Mouse (Mus musculus) stomach, embryonic 15.5 days (tissue): ENCODE measurements at regions not wholly inside any gene's neighbourhood (a gene's known extent, or its start where the extent isn't known, plus 50 kb on each side); places are given as distances from the start of the nearest gene placed in this dataset.

Experiments
- ATAC-seq: fragments of 200-750 bp; cut with Nextera tagmentation; 2 replicates; pipeline ENCODE4 v1.8.0; 2017; ENCODE audit warnings: low read depth, moderate number of reproducible peaks, moderate TSS enrichment; ENCODE audit not compliant: insufficient read depth, low FRiP score
- H3K27ac ChIP-seq: fragments of 300-500 bp; sonication (generic); 2 replicates; pipeline ENCODE4 v1.5.1; 2015; ENCODE audit warnings: mild to moderate bottlenecking, inconsistent platforms
- H3K27me3 ChIP-seq: fragments of 300-500 bp; sonication (generic); replicated peaks from 2 replicates; pipeline ENCODE4 v1.6.1; 2015; ENCODE audit warnings: inconsistent platforms
- H3K36me3 ChIP-seq: fragments of 300-500 bp; sonication (generic); 2 replicates; pipeline ENCODE4 v1.6.1; 2015; ENCODE audit warnings: inconsistent platforms
- H3K4me1 ChIP-seq: fragments of 300-500 bp; sonication (generic); 2 replicates; pipeline ENCODE4 v1.6.1; 2015; ENCODE audit warnings: inconsistent platforms
- H3K4me2 ChIP-seq: fragments of 300-500 bp; sonication (generic); 2 replicates; pipeline ENCODE4 v1.6.1; 2015; ENCODE audit warnings: mild to moderate bottlenecking, inconsistent platforms
- H3K4me3 ChIP-seq: fragments of 300-500 bp; sonication (generic); replicated peaks from 2 replicates; pipeline ENCODE4 v1.5.1; 2015; ENCODE audit warnings: inconsistent platforms
- H3K9ac ChIP-seq: fragments of 300-500 bp; sonication (generic); 2 replicates; pipeline ENCODE4 v1.6.1; 2015; ENCODE audit warnings: inconsistent platforms
- H3K9me3 ChIP-seq: fragments of 300-500 bp; sonication (generic); 2 replicates; pipeline ENCODE4 v1.6.1; 2016; ENCODE audit warnings: inconsistent platforms
- WGBS: fragments of 180-500 bp; shearing (Covaris S2); methylation state at CpG from one replicate; pipeline ENCODE4 v1.1.7; 2015; 5-methylcytosine and 5-hydroxymethylcytosine counted together

DNA sequence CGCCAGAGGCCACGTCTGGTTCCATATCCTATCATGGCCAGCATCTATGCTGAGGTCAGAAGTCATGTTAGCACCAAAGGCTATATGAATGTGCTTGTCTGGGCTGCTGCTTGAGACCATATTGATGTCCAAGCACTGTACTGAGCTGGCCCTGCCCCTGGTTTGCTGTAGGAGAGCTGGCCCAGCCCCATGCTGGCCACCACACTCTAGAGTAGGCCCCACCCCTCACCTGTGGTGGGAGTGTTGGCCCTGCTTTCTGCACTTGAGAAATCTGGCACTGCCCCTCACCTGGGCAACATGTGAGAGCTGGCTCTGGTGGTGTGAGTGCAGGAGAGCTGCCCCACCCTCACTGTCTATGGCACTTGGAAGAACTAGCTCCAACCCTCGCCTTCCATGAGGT is 210.0 kb downstream of the Lmo4 start:
- Histone ChIP-seq H3K4me3 (no peak overlapping the region), H3K4me2 (no peak overlapping the region), H3K27me3 (no peaks in the 10 kb centered on the region), H3K27ac (no peak overlapping the region), H3K36me3 (no peaks in the 10 kb centered on the region), H3K4me1 (no peaks in the 10 kb centered on the region), H3K9ac (no peak overlapping the region), H3K9me3 (no peaks in the 10 kb centered on the region)
- no peak for ATAC-seq
- 91% methylated on average over 3 of the region's 3 CpGs for WGBS

DNA sequence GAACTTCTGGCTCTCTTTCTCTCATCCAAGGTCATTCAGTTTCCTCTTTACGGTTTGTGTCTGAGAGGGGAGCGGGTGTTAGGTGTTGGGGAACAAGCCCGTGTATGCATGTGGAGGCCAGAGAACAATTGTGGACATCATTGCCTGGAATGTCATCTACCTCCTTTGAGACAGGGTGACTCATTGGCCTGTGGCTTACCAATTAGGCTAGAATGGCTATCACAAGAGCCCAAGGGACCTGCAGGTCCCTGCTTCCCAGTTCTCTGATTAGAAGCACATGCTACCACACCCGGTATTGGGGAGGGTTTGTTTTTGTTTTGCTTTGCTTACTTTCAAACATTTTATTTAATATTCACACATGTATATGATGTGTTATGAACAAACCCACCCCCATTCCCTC is 216.0 kb downstream of the Lmo4 start:
- Histone ChIP-seq H3K4me3 (no peak overlapping the region), H3K9ac (no peak overlapping the region), H3K4me2 (no peak overlapping the region), H3K27me3 (no peaks in the 10 kb centered on the region), H3K27ac (no peak overlapping the region), H3K9me3 (no peaks in the 10 kb centered on the region), H3K4me1 (no peaks in the 10 kb centered on the region), H3K36me3 (no peaks in the 10 kb centered on the region)
- WGBS = 88% methylated on average over 4 of the region's 4 CpGs
- no peak for ATAC-seq

DNA sequence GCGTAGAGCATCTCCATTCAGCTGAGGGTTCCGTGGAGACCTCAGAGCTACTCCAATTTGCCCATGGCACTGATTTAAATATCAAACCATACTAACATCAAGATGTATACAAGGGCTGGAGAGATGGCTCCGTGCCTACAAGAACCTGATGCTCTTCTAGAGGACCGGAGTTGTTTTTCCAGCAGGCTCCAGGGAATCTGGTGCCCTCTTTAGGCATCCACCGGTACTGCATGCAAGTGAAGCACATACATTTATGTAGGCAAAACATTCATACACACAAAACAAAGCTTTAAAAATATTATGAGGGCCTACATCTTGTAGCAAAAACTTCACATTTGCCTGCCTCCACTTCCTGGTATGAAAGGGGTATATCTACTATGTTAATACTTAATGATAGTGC is 217.0 kb downstream of the Lmo4 start:
- ATAC-seq = no peak
- H3K9me3 ChIP-seq = no peaks in the 10 kb centered on the region
- 90% methylated on average over 5 of the region's 5 CpGs for WGBS
- no peak overlapping the region for H3K4me3 ChIP-seq
- no peaks in the 10 kb centered on the region for H3K27me3 ChIP-seq
- H3K9ac ChIP-seq = no peak overlapping the region
- no peaks in the 10 kb centered on the region for H3K4me1 ChIP-seq
- no peaks in the 10 kb centered on the region for H3K36me3 ChIP-seq
- H3K4me2 ChIP-seq = no peak overlapping the region
- no peak overlapping the region for H3K27ac ChIP-seq

GRCm38 (mm10) chr3:143986798-143987197 is 218.2 kb downstream of the Lmo4 start:
- no peak overlapping the region for H3K9ac ChIP-seq
- H3K4me3 ChIP-seq = no peak overlapping the region
- no peaks in the 10 kb centered on the region for H3K27me3 ChIP-seq
- no peaks in the 10 kb centered on the region for H3K4me1 ChIP-seq
- ATAC-seq = no peak
- 92% methylated on average over 2 of the region's 2 CpGs for WGBS
- H3K27ac ChIP-seq = no peak overlapping the region
- no peaks in the 10 kb centered on the region for H3K36me3 ChIP-seq
- H3K9me3 ChIP-seq = no peaks in the 10 kb centered on the region
- H3K4me2 ChIP-seq = no peak overlapping the region

DNA sequence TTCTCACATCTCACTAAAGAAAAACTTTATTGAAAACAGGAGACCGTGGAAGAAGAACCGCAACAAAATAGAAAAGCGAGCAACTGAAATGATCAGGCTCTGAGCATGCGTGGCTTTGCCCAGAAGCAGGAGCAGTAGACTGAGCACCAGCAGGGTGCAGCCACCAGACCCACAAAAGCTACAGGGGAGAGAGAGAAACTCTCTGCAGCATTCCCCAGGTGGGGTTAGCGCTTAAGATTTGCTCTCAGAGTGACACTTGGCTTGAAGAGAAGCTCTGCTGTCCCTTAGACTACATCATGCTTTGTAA is 218.9 kb downstream of the Lmo4 start:
- no peak overlapping the region for H3K4me2 ChIP-seq
- H3K9ac ChIP-seq = no peak overlapping the region
- H3K4me1 ChIP-seq = no peaks in the 10 kb centered on the region
- H3K9me3 ChIP-seq = no peaks in the 10 kb centered on the region
- H3K36me3 ChIP-seq = no peaks in the 10 kb centered on the region
- H3K27ac ChIP-seq = no peak overlapping the region
- no peaks in the 10 kb centered on the region for H3K27me3 ChIP-seq
- WGBS = 86% methylated on average over 5 of the region's 5 CpGs
- H3K4me3 ChIP-seq = no peak overlapping the region
- ATAC-seq = no peak

- H3K36me3 ChIP-seq = no peaks in the 10 kb centered on the region
- 83% methylated on average over 6 of the region's 6 CpGs for WGBS
- ATAC-seq = no peak
- H3K4me1 ChIP-seq = no peaks in the 10 kb centered on the region
- H3K27me3 ChIP-seq = no peaks in the 10 kb centered on the region
- H3K9me3 ChIP-seq = no peaks in the 10 kb centered on the region
- H3K4me3 ChIP-seq = no peak overlapping the region
- H3K4me2 ChIP-seq = no peak overlapping the region
- no peak overlapping the region for H3K27ac ChIP-seq
- H3K9ac ChIP-seq = no peak overlapping the region
These were observed 219.4 kb downstream of the Lmo4 start for GRCm38 (mm10) chr3:143985349-143986199.

DNA sequence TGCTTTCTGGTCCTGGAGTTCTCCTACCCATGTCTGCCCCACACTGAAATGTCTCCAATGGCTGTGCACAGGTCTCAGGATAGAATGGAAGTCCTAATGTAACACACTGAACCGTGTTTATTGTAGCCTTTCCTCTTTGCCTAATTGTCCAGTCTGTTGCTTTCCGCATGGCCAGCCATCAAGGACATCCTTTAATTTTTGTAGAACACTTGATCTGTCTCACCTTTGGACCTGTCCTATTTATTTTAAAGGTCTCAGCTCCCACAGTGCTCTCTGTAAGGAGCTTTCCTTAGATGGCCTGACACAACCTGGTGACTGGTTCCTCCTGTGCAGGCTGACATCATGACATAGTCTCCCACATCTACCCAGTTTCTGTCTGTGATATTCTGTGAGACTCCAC is 226.3 kb downstream of the Lmo4 start:
- no peak for ATAC-seq
- Histone ChIP-seq H3K9ac (no peak overlapping the region), H3K9me3 (no peaks in the 10 kb centered on the region), H3K4me2 (no peak overlapping the region), H3K27ac (no peak overlapping the region), H3K4me3 (no peak overlapping the region), H3K36me3 (no peaks in the 10 kb centered on the region), H3K27me3 (no peaks in the 10 kb centered on the region), H3K4me1 (no peaks in the 10 kb centered on the region)
- 83% methylated on average over 2 of the region's 2 CpGs for WGBS

- WGBS = 48% methylated on average over 7 of the region's 7 CpGs
These were observed 227.1 kb downstream of the Lmo4 start for GRCm38 (mm10) chr3:143977886-143978447.

GRCm38 (mm10) chr3:143973582-143973981 is 231.4 kb downstream of the Lmo4 start:
- H3K9me3 ChIP-seq = no peaks in the 10 kb centered on the region
- no peaks in the 10 kb centered on the region for H3K36me3 ChIP-seq
- H3K9ac ChIP-seq = no peak overlapping the region
- no peaks in the 10 kb centered on the region for H3K4me1 ChIP-seq
- no peak overlapping the region for H3K4me2 ChIP-seq
- no peaks in the 10 kb centered on the region for H3K27me3 ChIP-seq
- ATAC-seq = no peak
- no peak overlapping the region for H3K4me3 ChIP-seq
- 85% methylated on average over 9 of the region's 9 CpGs for WGBS
- H3K27ac ChIP-seq = no peak overlapping the region

More at GRCm38 (mm10) chr3:143977886-143978447, 227.1 kb downstream of the Lmo4 start:
- Histone ChIP-seq H3K4me2 (no peak overlapping the region), H3K27me3 (no peaks in the 10 kb centered on the region), H3K4me3 (no peak overlapping the region), H3K36me3 (no peaks in the 10 kb centered on the region), H3K9me3 (no peaks in the 10 kb centered on the region), H3K4me1 (no peaks in the 10 kb centered on the region), H3K27ac (no peak overlapping the region), H3K9ac (no peak overlapping the region)
- no peak for ATAC-seq

DNA sequence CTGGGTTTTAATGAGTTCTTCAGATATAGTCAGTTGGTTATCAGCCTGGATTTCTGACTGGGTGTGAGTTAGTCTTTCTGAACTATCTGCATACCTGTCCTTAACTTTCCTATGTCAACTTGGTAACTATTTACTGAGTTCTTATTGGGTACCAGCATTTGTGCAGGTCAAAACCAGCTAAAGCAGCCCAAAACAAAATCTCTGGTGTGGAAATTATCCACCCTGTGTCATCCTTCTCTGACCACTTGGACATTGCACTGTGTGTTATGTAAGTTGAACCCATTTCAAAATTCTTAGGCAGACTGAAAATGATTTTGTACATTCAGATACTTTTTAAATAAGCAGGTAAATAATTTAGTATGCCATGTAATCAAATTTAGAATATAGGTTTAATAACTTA is 232.7 kb downstream of the Lmo4 start:
- no peaks in the 10 kb centered on the region for H3K4me1 ChIP-seq
- H3K9me3 ChIP-seq = no peaks in the 10 kb centered on the region
- H3K4me3 ChIP-seq = no peak overlapping the region
- no peaks in the 10 kb centered on the region for H3K27me3 ChIP-seq
- H3K4me2 ChIP-seq = no peak overlapping the region
- H3K9ac ChIP-seq = no peak overlapping the region
- H3K27ac ChIP-seq = no peak overlapping the region
- no peaks in the 10 kb centered on the region for H3K36me3 ChIP-seq
- no peak for ATAC-seq

- Histone ChIP-seq H3K27ac (no peak overlapping the region), H3K36me3 (no peaks in the 10 kb centered on the region), H3K4me2 (no peak overlapping the region), H3K9me3 (no peaks in the 10 kb centered on the region), H3K27me3 (no peaks in the 10 kb centered on the region), H3K4me1 (no peaks in the 10 kb centered on the region), H3K9ac (no peak overlapping the region), H3K4me3 (no peak overlapping the region)
- no peak for ATAC-seq
- 79% methylated on average over 11 of the region's 11 CpGs for WGBS
These were observed 234.2 kb downstream of the Lmo4 start for GRCm38 (mm10) chr3:143970771-143971170.

- Histone ChIP-seq H3K9me3 (no peaks in the 10 kb centered on the region), H3K27me3 (no peaks in the 10 kb centered on the region), H3K36me3 (no peaks in the 10 kb centered on the region), H3K27ac (no peak overlapping the region), H3K4me3 (no peak overlapping the region), H3K4me1 (no peaks in the 10 kb centered on the region), H3K9ac (no peak overlapping the region), H3K4me2 (no peak overlapping the region)
- 90% methylated on average over 7 of the region's 7 CpGs for WGBS
- no peak for ATAC-seq
These were observed 249.5 kb downstream of the Lmo4 start for GRCm38 (mm10) chr3:143955508-143955907.

- no peak overlapping the region for H3K9ac ChIP-seq
- no peak overlapping the region for H3K4me2 ChIP-seq
- H3K36me3 ChIP-seq = no peaks in the 10 kb centered on the region
- no peak overlapping the region for H3K4me3 ChIP-seq
- H3K4me1 ChIP-seq = no peaks in the 10 kb centered on the region
- no peaks in the 10 kb centered on the region for H3K9me3 ChIP-seq
- no peak overlapping the region for H3K27ac ChIP-seq
- ATAC-seq = no peak
- WGBS = 80% methylated on average over 7 of the region's 7 CpGs
- H3K27me3 ChIP-seq = no peaks in the 10 kb centered on the region
These were observed 250.2 kb downstream of the Lmo4 start for GRCm38 (mm10) chr3:143954822-143955221.
